Mouse (Mus musculus): ENCODE measurements around the gene Spic. TPM values are rescaled to one million over a fixed set of nuclear protein-coding genes. Genes with fewer than 3 reads are reported as not detected.

Spic gene
- polyA plus RNA-seq, 1 experiment from 2014 or later, result not detected

- H3K4me1 ChIP-seq (replicated peaks), result no peaks in the 10 kb centered on the region
- no peak for DNase-seq (ENCODE audit: low spot score)
- no peaks in the 10 kb centered on the region for H3K27me3 ChIP-seq (ENCODE audit: insufficient read depth, poor library complexity, severe bottlenecking)
- no peak overlapping the region for H3K27ac ChIP-seq
- H3K9me3 ChIP-seq, result no peaks in the 10 kb centered on the region
- 83% methylated on average over 4 of the region's 4 CpGs for WGBS
- no peak overlapping the region for H3K4me3 ChIP-seq
- H3K36me3 ChIP-seq, result no peaks in the 10 kb centered on the region
Measured at GRCm38 (mm10) chr10:88627052-88627451, 57.8 kb downstream of the Spic start.

- Histone ChIP-seq H3K27me3 (ENCODE audit: insufficient read depth, poor library complexity, severe bottlenecking) (no peaks in the 10 kb centered on the region), H3K9me3 (no peaks in the 10 kb centered on the region), H3K4me3 (no peak overlapping the region), H3K4me1 (replicated peaks) (no peaks in the 10 kb centered on the region), H3K36me3 (no peaks in the 10 kb centered on the region), H3K27ac (no peak overlapping the region)
- WGBS, result 65% methylated on average over 3 of the region's 3 CpGs
- DNase-seq (ENCODE audit: low spot score), result no peak
Measured at GRCm38 (mm10) chr10:88626176-88626575, 58.6 kb downstream of the Spic start.

Other genes with a start within 250 kb of the Spic start
- not detected in 2 replicates for gene Sycp3, start 225.4 kb downstream of the Spic start, polyA plus RNA-seq (2016; fragmentation: Nextera tagmentation; extraction: Ambion mirVana)
- gene Chpt1, start 180.9 kb downstream of the Spic start, polyA plus RNA-seq (2016; fragmentation: Nextera tagmentation; extraction: Ambion mirVana), result 11.2 and 11.8 TPM in 2 replicates
- gene Mybpc1, start 79.9 kb downstream of the Spic start, polyA plus RNA-seq (2016; fragmentation: Nextera tagmentation; extraction: Ambion mirVana), result 4.8 and 6.8 TPM in 2 replicates
- 143 and 160 TPM in 2 replicates for gene Arl1, start 45.8 kb upstream of the Spic start, polyA plus RNA-seq (2016; fragmentation: Nextera tagmentation; extraction: Ambion mirVana)
- gene Utp20, start 141.8 kb upstream of the Spic start, polyA plus RNA-seq (2016; fragmentation: Nextera tagmentation; extraction: Ambion mirVana), result 16.6 and 22.8 TPM in 2 replicates
- 0.05 TPM in 1 of 2 replicates, not detected in the other for gene Slc5a8, start 201.0 kb upstream of the Spic start, polyA plus RNA-seq (2016; fragmentation: Nextera tagmentation; extraction: Ambion mirVana)

Data from hindbrain, embryonic 10.5 days (tissue).